Comparison of ENCODE assay signal across 14 mouse cellular contexts in the genomic region with DNA sequence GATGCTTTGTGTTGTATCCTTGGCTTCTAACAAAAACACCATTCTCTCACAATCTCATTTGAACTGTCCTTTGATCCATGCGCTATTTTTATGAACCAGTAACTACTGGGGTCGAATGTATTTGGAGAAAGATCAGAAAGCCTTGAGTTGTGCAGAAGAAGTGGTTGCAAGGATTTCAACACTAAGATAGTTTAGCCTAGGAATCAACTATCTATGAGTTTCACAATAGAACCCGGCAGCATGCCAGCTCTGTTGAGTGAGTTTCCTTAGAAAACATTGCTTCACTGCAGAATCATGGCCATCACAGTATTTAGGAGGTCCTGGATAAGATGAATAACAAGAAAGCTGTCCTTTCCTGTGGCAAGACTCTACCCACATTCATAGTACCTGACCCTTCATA.
A peak's percentile ranks its signal among the peaks of the same experiment; 100 is the strongest.
DNase-seq lines count a peak whose midpoint lies in the region; ATAC-seq and TF ChIP-seq lines count a peak whose summit lies in the region.
"Had no signal": no experiment of that assay in that cellular context is flagged by ENCODE, and none has a peak within 500 bp of the region (broad histone marks: within the 10 kb centered on the region; RNA-seq: fewer than 3 reads in every experiment).

No protein-coding gene starts in this region.

- no peak for TF ChIP-seq POLR2A in lung, adult 2 months (IDR thresholded peaks at IDR 0.05; ENCODE audit: borderline replicate concordance, extremely low read depth, low read depth, low read length)

- TF ChIP-seq CTCF in lung, adult 2 months (IDR thresholded peaks at IDR 0.05; ENCODE audit: insufficient read depth, low read length), result no peak

- H3K4me1 ChIP-seq in lung, adult 2 months (ENCODE audit: control insufficient read depth, insufficient read depth, low read length), result no peaks in the 10 kb centered on the region
- no peaks in the 10 kb centered on the region for H3K4me1 ChIP-seq in intestine, embryonic 16.5 days (ENCODE audit: control insufficient read depth, insufficient read depth, low read length)
- H3K4me1 ChIP-seq in neural tube, embryonic 15.5 days, result no peaks in the 10 kb centered on the region
- H3K4me1 ChIP-seq: limb, embryonic 13.5 days had no signal

- H3K27me3 ChIP-seq in intestine, embryonic 16.5 days (replicated peaks; ENCODE audit: control insufficient read depth, insufficient read depth, low read length), result no peaks in the 10 kb centered on the region
- no peaks in the 10 kb centered on the region for H3K27me3 ChIP-seq in neural tube, embryonic 15.5 days (replicated peaks)
- H3K27me3 ChIP-seq: embryonic facial prominence, embryonic 15.5 days; limb, embryonic 13.5 days had no signal

- H3K9me3 ChIP-seq in intestine, embryonic 16.5 days (ENCODE audit: control insufficient read depth, low read length), result no peaks in the 10 kb centered on the region
- H3K9me3 ChIP-seq in neural tube, embryonic 15.5 days (replicated peaks), result no peaks in the 10 kb centered on the region
- H3K9me3 ChIP-seq: embryonic facial prominence, embryonic 15.5 days; limb, embryonic 13.5 days; midbrain, embryonic 10.5 days had no signal

- ATAC-seq in intestine, embryonic 16.5 days, result no peak
- ATAC-seq in neural tube, embryonic 15.5 days (ENCODE audit: low FRiP score), result no peak
- ATAC-seq: CD4-positive, CD25-positive, alpha-beta regulatory T cell, adult 4 months; Patski had no signal

- peak; percentile 11 for DNase-seq in kidney, postnatal 10 days
- DNase-seq in kidney, adult 9 months, result no peak
- DNase-seq in adrenal gland, postnatal 10 days, result peak; percentile 82
- peak; percentile 6 for DNase-seq in lung, adult 2 months
- DNase-seq in ovary, postnatal 14 days (ENCODE audit: low spot score), result peak; percentile 37
- DNase-seq: cerebellum, postnatal 36 days had no signal

- H3K27ac ChIP-seq in intestine, embryonic 16.5 days (ENCODE audit: low read length), result no peak overlapping the region
- H3K27ac ChIP-seq in neural tube, embryonic 15.5 days (replicated peaks), result no peak overlapping the region
- H3K27ac ChIP-seq: embryonic facial prominence, embryonic 15.5 days; hindbrain, embryonic 14.5 days; limb, embryonic 13.5 days; midbrain, embryonic 10.5 days had no signal

- H3K9ac ChIP-seq in intestine, embryonic 16.5 days (ENCODE audit: low read depth, low read length), result no peak overlapping the region
- H3K9ac ChIP-seq in neural tube, embryonic 15.5 days (replicated peaks), result no peak overlapping the region
- H3K9ac ChIP-seq: embryonic facial prominence, embryonic 15.5 days; hindbrain, embryonic 14.5 days; limb, embryonic 13.5 days had no signal

- no peaks in the 10 kb centered on the region for H3K36me3 ChIP-seq in intestine, embryonic 16.5 days (ENCODE audit: control insufficient read depth, insufficient read depth, low read length)
- H3K36me3 ChIP-seq in neural tube, embryonic 15.5 days, result no peaks in the 10 kb centered on the region
- H3K36me3 ChIP-seq: embryonic facial prominence, embryonic 15.5 days; limb, embryonic 13.5 days; midbrain, embryonic 10.5 days had no signal

- 60% methylated on average over 3 of the region's 3 CpGs for WGBS in lung, adult 2 months
- WGBS in intestine, embryonic 16.5 days, result 85% methylated on average over 3 of the region's 3 CpGs
- WGBS in neural tube, embryonic 15.5 days, result 86% methylated on average over 3 of the region's 3 CpGs

- no peak overlapping the region for H3K4me2 ChIP-seq in intestine, embryonic 16.5 days (ENCODE audit: low read depth, low read length)
- no peak overlapping the region for H3K4me2 ChIP-seq in neural tube, embryonic 15.5 days
- H3K4me2 ChIP-seq: embryonic facial prominence, embryonic 15.5 days; hindbrain, embryonic 14.5 days; limb, embryonic 13.5 days had no signal

- H3K4me3 ChIP-seq in lung, adult 2 months (replicated peaks; ENCODE audit: extremely low read depth, low read depth, low read length), result no peak overlapping the region
- no peak overlapping the region for H3K4me3 ChIP-seq in intestine, embryonic 16.5 days (ENCODE audit: low read length)
- no peak overlapping the region for H3K4me3 ChIP-seq in neural tube, embryonic 15.5 days (replicated peaks)
- H3K4me3 ChIP-seq: embryonic facial prominence, embryonic 15.5 days; limb, embryonic 13.5 days; midbrain, embryonic 10.5 days had no signal
